Mouse (Mus musculus) left cerebral cortex, postnatal 36 days (tissue): ENCODE results near the gene Map2. TPM values are rescaled to one million over a fixed set of nuclear protein-coding genes. Genes with fewer than 3 reads are reported as not detected.

Source experiments
- DNase-seq, 2 experiments: peaks; one replicate each; pipeline ENCODE4 v3.0.0; 2021 to 2022; ENCODE audit warnings: low spot score in 2 of 2, mixed read lengths in 1 of 2
- intact Hi-C: fragments of 180-260 bp; cut with DNase I; formaldehyde crosslinking; loops from one replicate; pipeline ENCODE4 v1.15.1; 2025
- total RNA-seq, 2 experiments: library from RNA; stranded (reverse); gene quantifications; 2 replicates each; pipeline ENCODE4 v1.2.3; 2021

Map2 gene
- total RNA-seq, 2 experiments from 2014 or later: 960 to 1,113 TPM

GRCm38 (mm10) chr1:66279222-66280009 lies 104.3 kb downstream of the Map2 start:
- intact Hi-C loops: no loop called here
- no peak for DNase-seq

- DNase-seq: no peak
- intact Hi-C loops: no loop called here
Measured at GRCm38 (mm10) chr1:66280152-66280551, 105.1 kb downstream of the Map2 start.

DNA sequence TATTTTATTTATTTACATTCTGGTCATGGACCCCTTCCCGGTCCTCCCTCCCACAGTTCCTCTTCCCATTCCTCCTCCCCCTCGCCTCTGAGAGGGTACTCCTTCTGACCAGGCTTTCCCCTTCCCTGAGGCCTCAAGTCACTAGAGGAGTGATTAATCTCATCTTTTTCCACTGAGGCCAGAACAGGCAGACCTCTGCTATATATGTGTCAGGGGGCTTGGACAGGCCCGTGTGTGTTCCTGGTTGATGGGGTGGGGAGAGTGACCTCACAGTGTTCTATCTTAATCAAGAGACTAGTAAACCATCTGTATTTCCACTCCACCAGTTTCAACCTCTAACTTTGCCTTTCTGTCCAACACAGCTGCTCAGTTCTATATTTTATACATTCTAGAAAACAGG lies 107.4 kb downstream of the Map2 start:
- DNase-seq: no peak
- intact Hi-C loops: no loop called here

DNA sequence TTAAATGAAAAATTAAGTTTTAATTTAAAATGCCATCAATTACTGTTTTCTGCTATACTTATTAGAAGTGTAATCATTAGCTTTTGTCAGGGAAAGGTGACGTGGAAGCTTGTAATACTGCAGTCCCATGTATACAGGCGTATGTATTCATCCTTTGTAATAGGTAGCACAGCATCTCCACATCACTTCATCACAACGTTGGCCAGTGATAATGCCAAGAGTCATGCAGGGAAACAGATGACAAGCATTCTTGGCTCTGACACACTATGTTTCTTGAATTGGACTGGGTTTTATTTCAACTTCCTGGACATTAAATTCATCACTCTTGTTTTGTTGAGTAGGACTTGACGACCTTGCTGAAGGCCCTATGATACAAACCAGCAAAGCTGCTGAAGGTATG lies 113.9 kb downstream of the Map2 start:
- intact Hi-C loops: no loop called here
- DNase-seq: no peak

GRCm38 (mm10) chr1:66292121-66292881 lies 117.2 kb downstream of the Map2 start:
- intact Hi-C loops: no loop called here
- DNase-seq: no peak

GRCm38 (mm10) chr1:66299376-66299775 lies 124.3 kb downstream of the Map2 start:
- intact Hi-C loops: no loop called here
- DNase-seq: no peak

DNA sequence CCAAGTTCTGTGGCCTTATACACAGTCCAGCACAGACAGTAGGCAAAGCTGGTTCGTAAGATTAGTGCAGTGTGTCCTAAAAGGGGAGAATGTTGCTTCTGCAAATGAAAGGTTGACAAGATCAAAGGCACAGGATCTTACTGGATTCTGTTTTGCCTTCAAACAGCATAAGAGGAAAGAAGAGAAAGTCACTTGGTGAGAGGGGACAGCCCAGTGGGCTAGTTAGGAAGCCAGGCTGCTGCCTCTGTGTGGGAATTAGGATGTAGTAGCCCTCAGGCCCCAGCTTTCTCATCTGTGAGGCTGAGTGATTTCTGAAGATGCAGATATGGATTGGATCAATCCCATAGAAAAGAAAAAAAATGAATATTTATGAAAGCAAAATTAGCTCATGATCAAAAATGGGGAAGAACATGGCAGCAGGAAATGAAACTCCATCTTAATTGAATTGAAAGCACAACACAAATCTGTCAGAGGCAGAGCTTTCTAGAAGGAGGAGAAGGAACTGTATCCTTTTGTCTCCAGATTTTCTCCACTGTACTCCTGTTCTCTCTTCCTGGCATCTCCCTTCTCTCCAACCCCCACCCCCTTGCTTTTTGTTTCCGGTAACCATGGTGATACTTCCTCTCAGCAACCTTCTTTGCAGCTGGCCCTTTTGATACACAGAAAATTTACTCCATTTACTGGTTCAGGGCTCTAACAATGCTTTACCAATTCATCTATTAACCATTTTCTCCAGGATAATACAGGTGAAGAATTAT lies 145.5 kb downstream of the Map2 start:
- intact Hi-C loops: loop anchor here (10.0 kb wide), 2 partner anchors 144 to 216 kb away; partner anchors contain the start of gene Unc80
- no peak for DNase-seq

DNA sequence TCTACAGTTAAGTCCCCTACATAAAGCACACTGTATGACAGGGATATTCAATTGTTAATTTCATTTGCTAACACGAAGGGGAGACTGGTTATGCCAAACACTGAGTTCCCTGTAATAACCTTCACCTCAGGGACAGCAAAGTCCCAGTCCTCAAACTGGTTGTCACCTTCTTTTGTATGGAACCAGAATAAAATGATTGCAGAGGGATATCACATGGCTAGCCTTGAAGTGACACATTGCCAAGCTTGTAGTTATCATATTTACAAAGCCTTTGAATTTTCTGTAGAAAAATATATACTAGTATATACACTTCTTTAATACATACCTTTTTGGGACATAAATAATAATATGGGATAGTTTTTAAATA lies 146.0 kb downstream of the Map2 start:
- no peak for DNase-seq
- intact Hi-C loops: loop anchor here (10.0 kb wide), 2 partner anchors 144 to 216 kb away; partner anchors contain the start of gene Unc80

GRCm38 (mm10) chr1:66321631-66322142 lies 146.6 kb downstream of the Map2 start:
- intact Hi-C loops: loop anchor here (2.0 to 10.0 kb wide), 5 partner anchors 41 to 217 kb away; partner anchors contain the start of gene Unc80
- peak; percentile 82 to 83 for DNase-seq

GRCm38 (mm10) chr1:66323461-66323860 lies 148.4 kb downstream of the Map2 start:
- intact Hi-C loops: loop anchor here (2.0 to 10.0 kb wide), 5 partner anchors 39 to 219 kb away; partner anchors contain the start of gene Unc80
- peak; percentile 40 to 54 for DNase-seq

- intact Hi-C loops: loop anchor here (10.0 kb wide), 2 partner anchors 140 to 220 kb away; partner anchors contain the start of gene Unc80
- DNase-seq: no peak
Measured at GRCm38 (mm10) chr1:66324951-66325350, 149.9 kb downstream of the Map2 start.

DNA sequence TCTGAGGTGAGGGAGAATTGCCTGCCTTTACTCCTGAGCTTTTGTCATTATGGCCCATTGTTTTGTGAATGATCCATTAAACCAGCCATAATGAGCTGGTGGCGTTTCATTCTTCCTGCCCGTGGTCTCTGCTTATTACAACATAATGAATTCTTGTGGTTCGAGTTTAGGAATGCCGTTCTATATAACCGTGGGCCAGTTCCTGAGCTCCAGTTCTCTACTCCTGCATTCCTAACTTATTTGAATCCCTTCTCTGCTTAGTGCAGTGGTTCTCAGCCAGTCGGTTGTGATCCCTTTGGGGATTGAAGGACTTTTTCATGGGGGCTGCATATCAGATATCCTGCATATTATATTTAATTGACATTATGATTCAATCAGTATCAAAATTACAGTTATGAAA lies 153.9 kb downstream of the Map2 start:
- DNase-seq: no peak
- intact Hi-C loops: loop anchor here (10.0 kb wide), 2 partner anchors 136 to 224 kb away; partner anchors contain the start of gene Unc80

- intact Hi-C loops: loop anchor here (10.0 kb wide), 2 partner anchors 135 to 225 kb away; partner anchors contain the start of gene Unc80
Measured at GRCm38 (mm10) chr1:66329534-66329933, 154.5 kb downstream of the Map2 start.

GRCm38 (mm10) chr1:66335724-66336284 lies 160.7 kb downstream of the Map2 start:
- DNase-seq: no peak
- intact Hi-C loops: no loop called here

More at GRCm38 (mm10) chr1:66329534-66329933, 154.5 kb downstream of the Map2 start:
- no peak for DNase-seq

DNA sequence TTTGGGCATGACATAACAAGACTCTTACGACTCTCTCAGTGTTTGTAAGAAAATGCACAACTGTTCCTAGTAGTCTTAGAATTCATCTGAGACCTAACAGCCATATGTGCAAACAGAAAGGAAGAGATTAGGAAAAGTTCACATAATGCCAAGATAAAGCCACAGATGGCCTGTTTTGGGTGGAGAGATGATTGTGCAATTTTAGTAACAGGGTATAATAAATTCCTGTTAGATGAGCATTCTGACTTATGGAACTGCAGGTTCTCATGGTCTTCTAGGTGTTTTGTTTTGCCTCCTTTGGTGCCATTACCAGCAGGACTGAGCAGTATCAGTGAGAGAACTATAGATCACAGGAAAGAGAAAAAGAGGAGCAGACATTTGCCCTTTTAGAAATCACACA lies 164.1 kb downstream of the Map2 start:
- DNase-seq: no peak
- intact Hi-C loops: no loop called here

DNA sequence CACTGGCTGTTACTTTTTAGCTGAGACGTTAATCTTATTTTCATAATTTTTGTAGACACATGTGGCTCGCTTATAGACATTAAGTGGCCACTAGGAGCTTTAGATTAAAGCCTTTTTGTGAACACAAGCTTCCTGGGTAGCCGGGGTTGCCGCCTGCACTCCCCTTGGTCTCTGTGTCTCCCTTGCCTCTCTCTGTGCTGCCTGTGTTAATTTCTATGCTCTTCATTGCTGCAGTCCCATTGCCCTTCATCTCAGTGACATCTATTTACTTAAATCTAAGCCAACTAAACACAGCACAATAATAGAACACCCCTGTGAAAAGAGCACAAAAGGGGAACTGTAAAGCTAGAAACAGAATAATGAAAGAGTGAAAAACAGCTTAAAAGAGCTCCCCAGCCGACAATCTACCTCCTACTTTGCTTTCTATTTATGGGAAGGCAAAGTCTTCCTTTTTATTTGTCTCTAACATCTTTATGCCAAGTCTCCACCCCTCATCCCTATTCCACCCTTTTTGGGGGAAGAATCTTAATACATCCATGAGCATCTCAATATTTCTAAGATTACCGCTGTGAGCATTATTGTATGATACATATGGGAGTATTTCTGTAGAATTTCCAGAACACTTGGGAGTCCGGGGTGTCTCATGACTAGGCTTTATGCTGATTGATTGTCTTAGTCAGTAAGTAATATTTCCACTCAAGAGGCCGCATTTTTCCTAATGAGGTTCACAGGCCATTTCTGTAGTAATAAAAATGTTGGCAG lies 173.5 kb downstream of the Map2 start:
- intact Hi-C loops: no loop called here
- DNase-seq: no peak

DNA sequence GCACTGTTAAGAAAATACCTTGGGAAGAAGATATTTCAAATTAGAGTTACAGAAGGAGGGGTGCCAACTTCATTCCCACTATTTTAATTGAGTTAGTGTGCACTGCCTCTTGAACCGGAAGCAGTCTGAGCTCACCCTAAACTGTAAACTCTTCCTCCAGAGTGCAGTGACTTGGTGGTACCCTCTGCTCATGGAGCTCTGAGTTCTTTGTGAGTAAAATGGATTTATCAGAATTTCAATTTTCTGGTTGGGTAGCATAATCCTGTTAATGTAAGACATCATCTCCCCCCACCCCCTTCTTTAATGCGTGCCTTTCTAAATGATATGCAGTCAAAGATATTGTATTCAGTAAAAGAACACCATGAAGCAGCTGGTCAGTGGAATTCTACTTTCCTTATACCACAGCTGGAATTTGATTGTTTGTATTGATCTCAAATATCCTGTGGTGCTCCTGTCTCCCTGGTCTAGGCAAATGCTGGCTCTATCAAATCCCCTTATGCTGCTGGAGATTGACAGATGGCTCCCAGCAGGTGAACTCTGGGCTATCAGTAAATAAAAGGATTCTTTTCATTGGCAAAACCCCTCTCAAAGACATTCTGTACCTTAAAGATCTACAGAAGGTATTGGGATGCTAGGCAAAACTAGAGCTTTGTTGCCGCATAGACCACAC lies 174.2 kb downstream of the Map2 start:
- no peak for DNase-seq
- intact Hi-C loops: no loop called here

- intact Hi-C loops: no loop called here
- no peak for DNase-seq
Measured at GRCm38 (mm10) chr1:66351366-66351765, 176.3 kb downstream of the Map2 start.
